Mouse (Mus musculus): ENCODE data around the gene Olfr198. TPM values are rescaled to one million over a fixed set of nuclear protein-coding genes. Genes with fewer than 3 reads are reported as not detected.
"Not testable (repeated sequence)": the region's sequence is repeated elsewhere in the genome, so short reads cannot be mapped to it uniquely, and the experiment has no call there.

Gene Olfr198
- not detected in 2 replicates for polyA plus RNA-seq (2015; fragmentation: Nextera tagmentation; extraction: Ambion mirVana)

GRCm38 (mm10) chr16:59203433-59203832 lies at the start of gene Olfr198:
Gene Olfr198, minus strand, starts transcription at chr16:59203533.
- H3K9ac ChIP-seq; ATAC-seq (ENCODE audit: low FRiP score, low read depth); H3K27ac ChIP-seq; H3K27me3 ChIP-seq; H3K36me3 ChIP-seq; H3K4me1 ChIP-seq; H3K9me3 ChIP-seq; H3K4me2 ChIP-seq (replicated peaks); H3K4me3 ChIP-seq: not testable (repeated sequence)
- WGBS: 69% methylated on average over 1 of the region's 1 CpGs

- no peaks in the 10 kb centered on the region for H3K27me3 ChIP-seq
- H3K36me3 ChIP-seq: no peaks in the 10 kb centered on the region
- H3K9ac ChIP-seq: no peak overlapping the region
- no peak overlapping the region for H3K4me3 ChIP-seq
- no peaks in the 10 kb centered on the region for H3K4me1 ChIP-seq
- 84% methylated on average over 17 of the region's 17 CpGs for WGBS
- H3K27ac ChIP-seq: no peak overlapping the region
- H3K9me3 ChIP-seq: 0 out of 2 replicates have a peak, but pooled peaks cover 3% of the 10 kb centered on the region
- ATAC-seq (ENCODE audit: low FRiP score, low read depth): no peak
- no peak overlapping the region for H3K4me2 ChIP-seq (replicated peaks)
Observed at GRCm38 (mm10) chr16:59249684-59250083, 46.4 kb upstream of the Olfr198 start.

GRCm38 (mm10) chr16:59219667-59220066 lies 16.3 kb upstream of the Olfr198 start, which contains the start of gene Olfr199:
Gene Olfr199, minus strand, starts transcription at chr16:59219767.
- not testable (repeated sequence) for H3K9ac ChIP-seq; H3K36me3 ChIP-seq; H3K27ac ChIP-seq; ATAC-seq (ENCODE audit: low FRiP score, low read depth); H3K4me3 ChIP-seq; H3K4me2 ChIP-seq (replicated peaks); H3K27me3 ChIP-seq; H3K4me1 ChIP-seq; H3K9me3 ChIP-seq
- 73% methylated on average over 1 of the region's 1 CpGs for WGBS

DNA sequence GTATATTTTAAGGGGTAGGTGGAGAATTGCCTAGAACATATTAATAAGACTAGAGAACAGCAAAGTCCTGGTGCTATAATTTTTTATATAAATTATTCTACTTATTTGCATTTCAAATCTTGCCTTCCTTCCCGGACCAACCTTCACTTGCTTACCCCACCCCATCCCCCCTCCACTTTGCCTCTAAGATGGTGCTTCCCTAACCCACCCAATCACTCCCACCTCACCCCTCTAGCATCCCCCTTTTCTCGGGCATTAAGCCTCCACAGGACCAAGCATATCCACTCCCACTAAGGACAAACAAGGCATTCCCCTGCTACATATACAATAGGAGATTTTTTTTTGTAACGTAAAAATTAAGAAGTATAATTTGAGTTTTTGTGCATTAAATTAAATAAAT lies 14.5 kb upstream of the Olfr198 start:
- H3K9me3 ChIP-seq; ATAC-seq (ENCODE audit: low FRiP score, low read depth): not testable (repeated sequence)

DNA sequence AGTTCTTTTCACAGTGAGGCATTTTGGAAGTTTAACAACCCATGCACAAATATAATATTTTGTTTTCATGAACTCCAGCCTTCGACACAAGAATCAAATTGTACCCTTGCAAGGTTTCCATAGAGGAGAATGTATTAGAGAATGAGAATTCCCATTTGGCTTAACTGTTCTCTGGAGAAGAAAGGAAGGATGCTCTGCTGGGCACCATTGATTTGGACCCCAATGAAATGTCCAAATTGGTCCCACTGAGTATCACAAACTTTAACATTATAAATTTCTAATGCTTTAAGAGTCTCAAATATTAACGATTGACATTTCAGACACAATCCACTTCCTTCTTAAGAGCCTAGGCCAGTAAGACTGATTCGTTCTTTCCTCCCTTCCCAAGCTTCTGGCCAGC lies 33.0 kb downstream of the Olfr198 start, which contains the start of gene Olfr196:
Gene Olfr196, minus strand, starts transcription at position 101 of the 400 bp plus-strand sequence.
- WGBS: 71% methylated on average over 3 of the region's 3 CpGs

More for the DNA sequence above, 14.5 kb upstream of the Olfr198 start:
- 75% methylated on average over 3 of the region's 3 CpGs for WGBS
- not testable (repeated sequence) for H3K36me3 ChIP-seq; H3K9ac ChIP-seq; H3K4me1 ChIP-seq; H3K27ac ChIP-seq; H3K4me3 ChIP-seq; H3K4me2 ChIP-seq (replicated peaks); H3K27me3 ChIP-seq

DNA sequence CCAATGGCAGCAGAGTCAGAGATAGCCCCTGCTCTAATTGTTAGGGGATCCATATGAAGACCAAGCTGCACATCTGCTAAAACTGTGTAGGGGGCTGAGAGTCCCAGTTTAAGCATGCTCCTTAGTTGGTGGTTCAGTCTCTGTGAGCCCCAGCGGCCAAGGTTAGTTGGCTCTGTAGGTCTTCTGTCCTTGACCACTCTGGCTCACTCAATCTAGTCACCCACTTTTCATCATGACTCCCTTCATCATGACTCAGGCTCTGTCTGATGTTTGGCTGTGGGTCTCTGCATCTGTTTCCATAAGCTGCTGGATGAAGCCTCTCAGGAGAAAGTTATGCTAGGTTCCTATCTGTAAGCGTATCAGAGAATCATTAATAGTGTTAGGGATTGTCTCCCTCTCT lies 51.3 kb downstream of the Olfr198 start:
- H3K4me3 ChIP-seq: no peak overlapping the region
- H3K27me3 ChIP-seq: no peaks in the 10 kb centered on the region
- no peaks in the 10 kb centered on the region for H3K4me1 ChIP-seq
- no peak for ATAC-seq (ENCODE audit: low FRiP score, low read depth)
- no peak overlapping the region for H3K9ac ChIP-seq
- WGBS: 85% methylated on average over 2 of the region's 2 CpGs
- H3K27ac ChIP-seq: no peak overlapping the region
- H3K9me3 ChIP-seq: no peaks in the 10 kb centered on the region
- H3K4me2 ChIP-seq (replicated peaks): no peak overlapping the region
- no peaks in the 10 kb centered on the region for H3K36me3 ChIP-seq

More for the DNA sequence above, 33.0 kb downstream of the Olfr198 start, which contains the start of gene Olfr196:
- Histone ChIP-seq H3K36me3 (no peaks in the 10 kb centered on the region), H3K27me3 (no peaks in the 10 kb centered on the region), H3K4me2 (replicated peaks) (no peak within 1 kb of the TSS), H3K9me3 (no peaks in the 10 kb centered on the region), H3K9ac (no peak within 1 kb of the TSS), H3K4me3 (no peak within 1 kb of the TSS), H3K27ac (no peak within 1 kb of the TSS), H3K4me1 (no peaks in the 10 kb centered on the region)
- no peak for ATAC-seq (ENCODE audit: low FRiP score, low read depth)

Other genes starting within 250 kb of the Olfr198 start
- not detected in 2 replicates for gene Olfr183, start 208.2 kb downstream of the Olfr198 start, polyA plus RNA-seq (2015; fragmentation: Nextera tagmentation; extraction: Ambion mirVana)
- not detected in 2 replicates for gene Olfr186, start 173.2 kb downstream of the Olfr198 start, polyA plus RNA-seq (2015; fragmentation: Nextera tagmentation; extraction: Ambion mirVana)
- not detected in 2 replicates for gene Olfr187, start 163.8 kb downstream of the Olfr198 start, polyA plus RNA-seq (2015; fragmentation: Nextera tagmentation; extraction: Ambion mirVana)
- gene Olfr190, start 125.5 kb downstream of the Olfr198 start, polyA plus RNA-seq (2015; fragmentation: Nextera tagmentation; extraction: Ambion mirVana): not detected in 2 replicates
- gene Olfr191, start 113.7 kb downstream of the Olfr198 start, polyA plus RNA-seq (2015; fragmentation: Nextera tagmentation; extraction: Ambion mirVana): not detected in 2 replicates
- gene Olfr193, start 91.7 kb downstream of the Olfr198 start, polyA plus RNA-seq (2015; fragmentation: Nextera tagmentation; extraction: Ambion mirVana): not detected in 2 replicates
- gene Olfr194, start 82.5 kb downstream of the Olfr198 start, polyA plus RNA-seq (2015; fragmentation: Nextera tagmentation; extraction: Ambion mirVana): not detected in 2 replicates
- not detected in 2 replicates for gene Olfr195, start 56.5 kb downstream of the Olfr198 start, polyA plus RNA-seq (2015; fragmentation: Nextera tagmentation; extraction: Ambion mirVana)
- not detected in 2 replicates for gene Olfr196, start 33.1 kb downstream of the Olfr198 start, polyA plus RNA-seq (2015; fragmentation: Nextera tagmentation; extraction: Ambion mirVana)
- gene Olfr199, start 16.2 kb upstream of the Olfr198 start, polyA plus RNA-seq (2015; fragmentation: Nextera tagmentation; extraction: Ambion mirVana): not detected in 2 replicates
- gene Olfr201, start 69.1 kb upstream of the Olfr198 start, polyA plus RNA-seq (2015; fragmentation: Nextera tagmentation; extraction: Ambion mirVana): not detected in 2 replicates
- gene Olfr202, start 83.3 kb upstream of the Olfr198 start, polyA plus RNA-seq (2015; fragmentation: Nextera tagmentation; extraction: Ambion mirVana): not detected in 2 replicates
- gene Olfr203, start 95.3 kb upstream of the Olfr198 start, polyA plus RNA-seq (2015; fragmentation: Nextera tagmentation; extraction: Ambion mirVana): not detected in 2 replicates
- gene Olfr204, start 114.7 kb upstream of the Olfr198 start, polyA plus RNA-seq (2015; fragmentation: Nextera tagmentation; extraction: Ambion mirVana): not detected in 2 replicates
- gene Olfr205, start 127.6 kb upstream of the Olfr198 start, polyA plus RNA-seq (2015; fragmentation: Nextera tagmentation; extraction: Ambion mirVana): not detected in 2 replicates
- not detected in 2 replicates for gene Olfr206, start 145.7 kb upstream of the Olfr198 start, polyA plus RNA-seq (2015; fragmentation: Nextera tagmentation; extraction: Ambion mirVana)
- not detected in 2 replicates for gene Olfr209, start 160.5 kb upstream of the Olfr198 start, polyA plus RNA-seq (2015; fragmentation: Nextera tagmentation; extraction: Ambion mirVana)
- 0.06 and 0.08 TPM in 2 replicates for gene Gabrr3, start 203.8 kb upstream of the Olfr198 start, polyA plus RNA-seq (2015; fragmentation: Nextera tagmentation; extraction: Ambion mirVana)

Data from limb, embryonic 13.5 days (tissue).